Mouse (Mus musculus) c-Kit-positive CD71-negative TER-119-negative erythroid progenitor cells, embryonic 14.5 days (primary cell): ENCODE results near the gene Atg2b.

Source experiments
- DNase-seq: peaks from one replicate; pipeline ENCODE4 v3.0.0-alpha.2; 2013; ENCODE audit warnings: low read depth

Gene Atg2b

DNA sequence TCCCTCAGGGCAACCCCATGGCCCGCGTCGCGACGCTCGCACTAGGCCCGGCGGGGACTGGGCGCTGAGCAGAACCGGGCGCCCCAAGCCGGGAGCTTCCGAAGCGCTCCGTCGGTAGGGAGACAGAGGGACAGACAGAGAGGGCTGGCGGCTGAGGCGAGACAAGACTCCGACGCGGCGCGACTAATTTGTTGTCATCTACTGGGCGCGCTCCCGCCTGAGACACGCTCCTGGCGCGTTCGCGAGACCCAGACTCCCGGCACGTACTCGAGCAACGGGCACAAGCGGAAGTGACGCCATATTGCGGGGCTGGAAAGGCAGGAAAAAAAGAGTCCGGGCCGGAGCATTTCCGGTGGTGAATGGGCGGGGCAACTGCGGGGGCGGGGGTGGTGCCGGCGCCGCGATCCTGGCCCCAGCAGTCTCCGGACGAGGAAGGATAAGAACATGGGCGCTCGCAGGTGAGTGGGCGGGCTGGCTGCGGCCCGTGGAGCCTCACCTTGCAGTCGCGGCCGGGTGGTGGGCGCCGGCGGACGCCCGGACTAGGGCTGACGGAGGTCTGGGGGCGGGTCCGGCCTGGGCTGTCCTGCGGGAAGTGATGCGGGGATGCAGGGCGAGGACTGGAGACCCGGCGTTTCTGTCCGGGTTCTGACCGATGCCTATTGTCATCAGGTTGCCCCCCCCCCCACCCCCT, at the start of gene Atg2b:
TSS of gene Atg2b (minus strand) at position 211 of the 691 bp plus-strand sequence.
- DNase-seq = peak; percentile 98

DNA sequence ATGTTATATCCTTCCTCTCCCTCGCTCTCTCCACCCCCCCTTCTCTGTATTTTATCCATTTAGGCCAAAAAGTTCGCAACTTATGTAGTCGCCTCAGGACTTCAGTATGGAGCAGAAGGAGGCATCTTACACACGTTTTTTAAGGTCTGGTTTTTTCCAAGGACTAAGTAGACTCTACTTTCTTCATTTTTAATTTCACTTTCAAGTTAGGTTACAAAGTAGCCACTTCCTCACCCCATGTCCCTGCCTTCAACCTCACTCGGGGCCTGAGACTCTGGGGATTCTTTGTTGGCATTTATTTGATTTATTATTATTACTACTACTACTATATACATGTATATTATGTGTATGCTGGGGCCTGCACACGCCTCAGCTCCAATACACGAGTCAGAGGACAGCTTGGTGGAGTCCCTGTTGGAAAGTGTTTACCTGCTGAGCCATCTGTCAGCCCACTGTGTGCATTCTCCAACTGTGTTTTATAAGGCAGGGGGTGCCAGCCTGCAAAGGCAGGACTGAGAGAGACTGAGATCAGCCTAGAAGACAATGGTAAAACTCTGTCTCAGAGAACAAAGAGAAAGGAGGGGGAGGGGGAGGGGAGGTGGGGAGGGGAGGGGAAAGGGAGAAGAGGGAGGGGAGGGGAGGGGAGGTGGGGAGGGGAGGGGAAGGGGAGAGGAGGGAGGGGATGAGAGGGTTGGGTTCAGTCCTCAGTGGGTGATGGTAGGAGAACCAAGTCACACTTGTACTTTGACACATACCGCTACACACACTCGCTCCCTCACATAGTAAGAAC, 48.6 kb upstream of the Atg2b start:
- DNase-seq = no peak

DNA sequence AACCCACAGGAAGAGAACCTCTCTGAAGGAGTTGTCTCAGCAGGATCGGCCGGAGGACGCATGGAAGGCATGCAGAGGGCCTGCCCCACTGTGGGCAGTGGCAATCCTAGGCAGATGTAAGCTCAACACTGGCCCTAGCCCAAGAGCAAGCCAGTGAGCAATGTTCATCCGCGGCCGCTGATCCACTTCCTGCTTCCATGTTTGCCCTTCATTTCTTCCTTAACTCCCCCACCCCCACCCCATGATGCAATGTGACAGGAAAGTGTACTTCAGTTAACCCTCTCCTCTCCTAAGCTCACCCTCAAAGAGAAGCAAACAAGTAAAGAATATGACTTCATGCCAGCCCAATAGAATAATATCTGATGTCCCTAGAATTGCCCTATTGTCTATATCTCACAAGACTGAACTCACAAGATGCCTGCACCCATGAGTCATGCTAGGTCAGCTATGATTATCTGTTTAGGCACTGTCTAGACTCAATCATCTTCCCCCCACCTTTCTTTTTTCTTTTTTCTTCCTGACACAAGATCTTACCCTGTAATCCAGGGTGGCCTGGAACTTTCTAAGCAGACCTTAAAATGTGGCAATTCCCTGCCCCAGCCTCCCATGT, 45.9 kb upstream of the Atg2b start:
- no peak for DNase-seq

DNA sequence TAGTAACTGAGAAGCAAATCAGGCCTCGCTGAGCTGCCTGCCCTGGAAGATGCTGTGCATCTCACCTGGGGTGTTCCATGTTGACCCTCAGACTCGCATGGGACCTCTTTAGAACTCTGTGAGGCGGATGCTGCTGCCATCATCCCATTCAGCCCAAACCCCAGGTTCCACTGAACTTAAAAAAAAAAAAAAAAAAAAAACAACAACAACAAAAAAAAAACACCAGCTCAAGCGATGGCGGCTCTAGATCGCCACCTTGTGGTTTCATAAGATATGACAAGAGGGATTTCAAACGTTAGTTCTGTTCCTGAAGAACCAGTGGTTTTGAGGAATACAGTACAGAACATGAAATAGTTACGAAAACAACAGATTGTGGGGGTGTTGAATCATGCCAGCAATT, 43.0 kb upstream of the Atg2b start:
- DNase-seq = no peak

DNA sequence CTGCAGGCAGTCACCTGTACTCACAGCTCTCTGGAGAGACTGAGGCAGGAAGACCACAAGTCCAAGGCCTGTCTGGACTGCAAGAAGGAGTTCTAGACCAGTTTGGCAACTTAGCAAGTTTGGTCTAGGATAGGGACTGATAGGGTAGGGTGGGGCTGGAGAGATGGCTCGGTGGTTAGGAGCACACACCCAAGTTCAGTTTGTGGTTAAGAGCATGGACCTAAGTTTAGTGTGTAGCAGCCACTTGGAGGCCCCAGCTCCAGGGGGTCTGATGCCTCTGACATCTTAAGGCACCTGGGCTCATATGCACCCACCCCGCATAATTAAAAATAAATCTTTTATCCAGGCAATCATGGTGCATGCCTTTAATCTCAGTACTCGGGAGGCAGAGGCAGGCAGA, 42.3 kb upstream of the Atg2b start:
- no peak for DNase-seq

DNA sequence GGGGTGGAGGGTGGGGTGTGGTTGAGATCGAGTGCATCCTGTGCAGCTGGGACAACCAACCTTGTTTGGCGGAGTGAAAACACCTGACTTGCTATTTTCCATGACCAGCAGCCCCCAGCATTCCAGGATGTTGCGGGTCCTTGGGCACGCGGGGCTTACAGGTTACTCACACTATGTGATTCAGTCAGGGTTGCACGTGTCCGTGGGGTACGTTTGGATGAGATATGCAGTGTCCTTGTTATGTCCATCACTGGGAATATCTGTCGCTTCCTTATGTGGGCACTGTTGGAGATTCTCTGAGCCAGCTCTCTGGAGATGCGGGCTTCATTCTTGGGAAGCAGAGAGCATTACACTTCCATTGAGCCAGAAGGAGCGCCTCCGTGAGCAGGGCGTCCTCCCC, 40.7 kb upstream of the Atg2b start:
- DNase-seq = no peak

DNA sequence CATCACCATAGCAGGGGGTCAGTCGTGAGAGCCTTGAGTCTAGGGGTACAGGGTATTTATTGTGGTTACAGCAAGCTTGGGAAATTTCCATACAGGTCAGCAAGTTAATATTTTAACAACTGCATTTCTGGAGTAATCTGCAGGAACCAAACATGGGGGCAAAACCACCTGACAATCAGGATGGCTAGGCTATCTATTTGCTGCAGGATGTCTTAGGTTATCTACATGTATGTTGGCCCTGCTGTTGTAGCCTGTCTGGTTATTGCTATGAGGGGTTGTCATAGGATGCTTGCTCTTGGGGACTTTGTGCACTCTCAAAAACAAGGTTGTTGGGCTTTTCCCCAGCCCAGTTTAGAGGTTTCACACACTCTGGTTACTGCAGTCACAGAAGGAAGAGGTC, 39.6 kb upstream of the Atg2b start:
- DNase-seq = no peak

DNA sequence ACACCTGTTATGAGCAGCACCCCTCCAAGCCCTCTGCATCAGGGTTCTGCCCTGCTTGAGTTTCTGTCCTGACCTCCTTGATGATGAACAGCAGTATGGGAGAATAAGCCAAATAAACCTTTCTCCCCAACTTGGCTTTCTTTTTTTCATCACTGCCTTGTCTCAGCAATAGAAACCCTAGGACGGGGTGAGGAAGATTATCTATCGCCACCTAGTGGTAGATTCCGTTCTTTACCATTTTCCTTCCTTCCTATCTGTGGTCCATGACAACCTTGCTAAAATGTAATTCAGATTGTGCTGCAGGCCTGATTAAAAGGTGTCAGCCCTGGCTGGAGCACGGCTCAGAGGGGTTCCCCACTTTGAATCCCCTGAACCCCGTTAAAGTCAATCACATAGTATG, 37.6 kb upstream of the Atg2b start:
- DNase-seq = peak; percentile 58

DNA sequence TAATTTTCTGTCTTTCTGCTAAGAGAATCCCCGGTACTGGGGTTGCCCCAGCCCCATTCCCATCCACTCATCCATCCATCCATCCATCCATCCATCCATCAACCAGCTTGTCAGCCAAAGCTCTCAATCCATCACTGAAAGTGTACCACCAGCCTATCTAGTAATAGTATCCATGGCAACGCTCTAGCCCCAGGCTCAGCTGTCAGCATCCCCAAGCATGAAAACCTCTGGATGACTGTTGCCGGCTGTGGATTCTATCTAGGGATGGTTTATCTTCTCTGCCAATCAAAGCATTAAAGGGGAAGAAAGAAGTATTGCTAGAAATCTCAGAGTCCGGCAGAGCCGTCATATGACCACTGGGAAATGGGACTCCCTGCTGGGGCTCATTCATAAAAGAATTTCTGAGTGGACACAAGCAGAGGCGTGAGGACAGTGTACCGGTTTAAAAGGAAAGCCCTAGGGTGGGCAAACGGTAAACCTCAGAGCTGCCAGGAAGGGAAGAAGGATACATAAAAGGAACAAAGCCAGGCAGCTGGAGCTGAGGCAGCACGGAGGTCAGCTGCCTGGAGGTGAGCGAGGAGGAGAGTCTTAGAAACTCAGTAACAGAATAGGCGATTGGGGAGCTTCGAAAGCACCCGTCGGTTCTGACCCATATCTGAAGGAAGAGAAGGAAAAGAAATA, 36.6 kb upstream of the Atg2b start:
- no peak for DNase-seq

DNA sequence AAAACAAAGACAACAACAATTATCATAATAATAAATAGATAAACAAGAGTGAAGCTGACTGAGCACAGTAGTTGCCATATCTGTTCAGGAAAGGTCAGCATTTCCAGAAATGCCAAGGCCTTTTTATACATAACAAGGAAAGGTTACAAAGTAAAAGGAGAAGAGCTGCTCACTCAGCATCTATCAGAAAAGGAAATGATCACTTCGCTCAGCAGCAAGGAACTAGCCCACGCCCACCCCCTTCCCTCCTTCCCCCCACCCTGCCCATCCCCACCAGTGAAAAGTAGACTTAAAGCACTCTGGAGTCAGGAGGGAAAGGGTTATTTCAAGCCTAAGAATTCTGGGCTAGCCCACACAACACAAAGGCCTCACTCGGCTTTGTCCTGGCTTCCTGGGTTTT, 35.2 kb upstream of the Atg2b start:
- DNase-seq = no peak

DNA sequence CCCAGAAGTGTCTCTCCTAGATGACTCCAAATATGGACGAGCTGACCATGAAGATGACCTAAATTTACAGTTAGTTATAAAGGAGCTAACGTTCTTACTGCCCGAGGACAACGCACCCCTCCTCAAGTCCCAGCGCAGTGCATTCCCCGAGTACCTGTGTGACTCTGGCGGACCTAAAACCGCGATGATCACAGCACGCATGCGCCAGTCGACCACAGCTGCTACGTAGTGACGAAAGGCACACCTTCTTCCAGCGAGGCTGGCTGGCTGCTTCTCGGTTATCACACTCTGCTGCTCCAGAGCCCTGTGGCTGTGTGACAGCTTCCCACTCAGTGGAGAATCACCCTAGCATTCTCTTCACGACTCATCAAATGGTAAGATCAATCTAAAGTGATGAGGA, 33.6 kb upstream of the Atg2b start:
- no peak for DNase-seq

DNA sequence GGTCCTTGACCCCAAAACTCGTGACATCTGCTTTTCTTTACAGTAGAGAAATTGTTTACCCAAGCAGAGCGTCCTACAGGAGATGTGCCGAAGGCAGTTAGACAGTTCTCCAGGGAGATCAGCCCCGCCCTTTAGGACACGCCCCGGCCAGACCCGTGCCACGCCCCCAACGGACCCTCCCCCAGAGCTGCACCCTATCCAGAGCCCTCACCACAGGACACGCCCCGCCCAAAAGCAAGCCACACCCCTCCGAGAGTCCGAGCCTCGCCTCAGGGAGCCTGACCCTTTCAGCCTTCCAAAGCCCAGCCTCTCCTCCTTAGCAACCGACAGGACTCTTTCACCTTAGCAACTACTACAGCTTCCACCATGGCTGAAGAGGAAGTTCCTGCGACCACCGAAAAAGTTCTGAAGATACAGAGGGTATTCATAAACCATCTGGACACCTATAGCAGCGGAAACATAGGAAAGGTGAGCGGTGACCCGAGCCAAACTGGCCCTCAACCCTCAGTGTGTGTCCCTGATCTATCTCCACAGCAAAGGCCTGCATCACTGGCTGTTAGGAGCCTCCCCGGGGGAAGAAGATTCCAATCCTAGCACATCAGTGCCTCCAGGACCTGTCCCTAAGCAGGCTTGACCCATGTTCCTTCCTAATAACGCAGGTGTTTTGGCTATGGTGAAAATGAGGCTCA, 20.9 kb upstream of the Atg2b start, which contains the start of gene Ak7:
TSS of gene Ak7 (plus strand) at position 178 of the 689 bp plus-strand sequence.
- DNase-seq = peak; percentile 79

DNA sequence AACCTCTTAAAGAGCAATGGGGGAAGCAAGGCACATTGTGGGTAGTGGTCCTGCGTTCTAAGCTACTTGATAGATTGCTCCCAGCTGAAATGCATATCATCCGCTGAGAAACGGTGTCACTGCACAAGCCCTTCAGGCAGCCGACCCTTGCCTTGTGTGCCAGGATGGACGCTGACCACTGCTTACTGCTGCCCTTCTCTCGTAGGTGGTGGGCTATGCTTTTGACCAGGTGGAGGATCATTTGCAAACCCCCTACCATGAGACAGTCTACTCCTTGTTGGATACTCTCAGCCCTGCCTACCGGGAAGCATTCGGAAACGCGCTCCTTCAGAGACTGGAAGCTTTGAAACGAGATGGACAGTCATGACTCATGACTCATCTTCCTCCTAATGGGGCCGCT, 15.4 kb upstream of the Atg2b start:
- DNase-seq = no peak

DNA sequence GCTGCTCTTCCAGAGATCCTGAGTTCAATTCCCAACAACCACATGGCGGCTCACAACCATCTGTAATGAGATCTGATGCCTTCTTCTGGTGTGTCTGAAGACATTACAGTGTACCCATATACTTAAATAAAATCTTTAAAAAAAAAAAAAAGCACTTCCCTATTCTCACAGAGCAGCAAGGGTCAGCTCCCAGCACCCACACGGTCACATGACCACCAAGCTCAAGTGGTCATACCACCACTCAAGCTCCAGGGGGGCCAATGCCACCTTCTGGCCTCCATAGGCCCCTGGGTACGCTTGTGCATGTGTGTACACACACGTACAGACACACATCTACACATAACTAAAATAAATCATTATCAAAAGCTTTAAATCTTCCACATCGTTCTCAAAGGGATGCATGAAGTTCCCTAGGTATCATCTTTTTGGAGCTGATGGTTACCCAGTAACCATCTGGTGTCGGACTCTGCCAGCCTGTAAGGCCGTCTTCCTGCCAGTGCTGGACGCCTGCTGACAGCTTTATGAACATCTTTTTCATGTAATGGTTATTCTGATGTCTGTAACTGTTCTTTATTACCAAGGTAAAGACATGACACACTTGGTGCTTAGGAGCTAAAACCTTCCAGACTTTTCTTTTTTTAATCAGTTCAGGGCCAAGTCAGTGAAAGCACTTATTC, 12.2 kb upstream of the Atg2b start:
- DNase-seq = no peak

DNA sequence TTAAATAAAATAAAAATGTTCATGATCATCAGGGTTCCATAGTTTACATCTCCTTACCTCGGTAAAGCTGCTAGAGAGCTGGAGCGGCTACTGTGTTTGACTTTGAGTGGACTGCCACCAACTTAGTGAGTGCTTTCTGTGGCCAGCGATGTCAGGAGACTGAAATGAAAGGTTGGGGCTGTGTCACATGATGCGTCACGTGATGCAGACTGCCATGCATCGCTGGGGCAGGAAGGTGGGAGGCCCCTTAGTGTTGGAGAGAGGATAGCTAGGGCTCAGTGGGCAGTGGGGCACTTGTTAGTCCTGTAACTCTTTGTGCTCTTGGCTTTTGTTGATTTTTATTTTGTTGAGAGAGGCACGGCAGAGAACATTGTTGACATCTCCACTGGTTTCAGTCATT, 10.8 kb upstream of the Atg2b start:
- DNase-seq = no peak

DNA sequence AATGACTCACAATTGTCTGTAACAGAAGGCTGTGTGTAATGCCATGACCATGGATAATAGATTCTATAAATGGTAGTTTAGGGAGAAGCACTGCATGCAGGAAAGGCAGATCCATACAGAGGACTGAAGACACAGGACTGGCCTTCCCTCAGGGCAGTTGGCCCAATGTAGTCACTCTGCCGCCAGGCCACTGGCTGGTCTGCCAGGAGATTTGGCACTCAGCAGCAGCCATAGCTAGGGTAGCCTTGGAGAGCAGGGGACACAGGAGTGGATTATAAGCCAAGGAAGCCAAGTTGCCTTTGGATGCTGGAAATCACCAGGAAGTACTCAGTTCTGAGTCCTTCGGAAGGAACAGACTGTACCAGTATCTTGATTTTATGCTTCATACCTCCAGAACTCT, 9.0 kb upstream of the Atg2b start:
- no peak for DNase-seq

DNA sequence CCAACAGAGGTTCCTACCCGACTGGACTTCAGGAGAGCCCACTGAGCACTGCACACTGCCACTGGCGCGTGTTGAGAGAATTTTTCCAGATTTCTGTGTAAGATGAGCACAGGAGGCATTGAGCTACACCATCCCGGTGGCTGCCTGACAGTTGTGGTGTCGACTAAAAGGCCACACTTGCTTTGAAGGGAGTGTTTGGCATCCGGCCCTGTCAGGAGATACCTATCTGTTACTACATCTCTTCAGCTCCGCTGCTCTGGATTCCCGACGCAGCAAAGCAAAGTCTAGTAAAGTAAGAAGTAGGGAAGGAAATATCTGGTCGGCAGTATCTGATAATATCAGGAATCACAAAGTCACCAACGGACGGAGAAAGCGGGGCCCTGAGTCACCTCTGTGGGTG, 4.4 kb upstream of the Atg2b start:
- no peak for DNase-seq

DNA sequence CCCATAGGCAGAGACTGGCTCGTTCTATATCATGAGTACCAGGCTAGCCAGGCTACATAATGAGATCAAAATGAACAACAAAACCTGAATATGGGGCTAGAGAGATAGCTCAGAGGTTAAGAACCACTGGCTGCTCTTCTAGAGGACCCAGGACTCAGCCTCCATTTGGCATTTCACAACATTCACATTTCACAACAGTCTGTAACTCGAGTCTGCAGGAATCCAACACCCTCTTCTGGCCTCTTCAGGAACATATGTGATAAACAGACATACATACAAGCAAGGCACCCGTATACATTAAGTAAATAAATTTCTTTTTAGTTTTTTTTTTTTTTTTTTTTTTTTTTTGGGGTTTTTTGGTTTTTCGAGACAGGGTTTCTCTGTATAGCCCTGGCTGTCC, 3.5 kb upstream of the Atg2b start:
- no peak for DNase-seq

DNA sequence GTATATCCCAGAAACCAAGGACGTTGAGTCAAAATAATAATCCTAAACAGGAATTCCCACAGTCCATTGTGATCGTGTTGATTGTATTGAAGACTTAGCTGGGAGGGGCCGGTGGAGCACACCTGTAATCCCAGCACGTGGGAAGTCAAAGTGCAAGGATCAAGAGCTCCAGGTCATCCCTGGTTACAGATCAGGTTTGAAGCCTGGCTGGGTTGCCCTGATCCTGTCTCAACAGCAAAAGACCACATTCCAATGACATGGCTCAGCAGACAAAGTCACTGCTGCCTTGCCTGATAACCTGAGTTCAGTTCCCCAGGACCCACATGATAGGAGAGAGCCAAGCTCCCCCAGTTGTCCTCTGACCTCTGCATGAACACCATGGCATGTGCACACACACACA, 2.4 kb upstream of the Atg2b start:
- no peak for DNase-seq

DNA sequence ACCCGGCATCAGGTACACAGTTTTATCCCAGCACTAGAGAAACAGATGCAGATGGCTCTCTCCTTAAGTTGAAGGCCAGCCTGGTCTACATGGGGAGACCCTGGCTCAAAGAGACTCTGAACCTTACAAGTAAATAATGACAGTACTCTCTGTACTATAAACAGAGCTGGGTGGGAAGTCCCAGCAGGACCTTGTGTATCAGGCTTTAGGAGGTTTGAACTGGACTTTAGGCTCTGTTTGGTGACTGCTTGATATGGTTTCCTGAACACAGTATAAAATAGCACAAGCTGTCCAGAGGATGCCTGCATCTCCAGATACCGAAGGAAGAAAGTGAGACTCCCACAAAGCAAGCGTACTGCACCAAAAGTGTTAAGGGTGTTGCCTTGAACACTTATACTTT, 1.8 kb upstream of the Atg2b start:
- DNase-seq = no peak
